Mouse (Mus musculus) liver, embryonic 16.5 days (tissue): ENCODE data around the gene Canx. TPM values are rescaled to one million over a fixed set of nuclear protein-coding genes. Genes with fewer than 3 reads are reported as not detected.

Source experiments
- ATAC-seq: fragments of 200-750 bp; cut with Nextera tagmentation; 2 replicates; pipeline ENCODE4 v1.8.0; 2017; ENCODE audit warnings: low read depth, mild to moderate bottlenecking, moderate number of reproducible peaks, moderate library complexity
- H3K27ac ChIP-seq: fragments of 300-500 bp; sonication (generic); 2 replicates; pipeline ENCODE4 v1.5.1; 2014; ENCODE audit warnings: mild to moderate bottlenecking, low read length
- H3K27me3 ChIP-seq: fragments of 300-500 bp; sonication (generic); 2 replicates; pipeline ENCODE4 v1.6.1; 2014; ENCODE audit warnings: low read depth, low read length, mixed read lengths; ENCODE audit not compliant: control insufficient read depth, insufficient read depth
- H3K36me3 ChIP-seq: fragments of 300-500 bp; sonication (generic); 2 replicates; pipeline ENCODE4 v1.6.1; 2014; ENCODE audit warnings: mild to moderate bottlenecking; ENCODE audit not compliant: control insufficient read depth, insufficient read depth
- H3K4me1 ChIP-seq: fragments of 300-500 bp; sonication (generic); 2 replicates; pipeline ENCODE4 v1.6.1; 2014; ENCODE audit warnings: low read depth, low read length, mixed read lengths; ENCODE audit not compliant: control insufficient read depth
- H3K4me2 ChIP-seq: fragments of 300-500 bp; sonication (generic); 2 replicates; pipeline ENCODE4 v1.6.1; 2014; ENCODE audit warnings: low read depth, low read length, mixed read lengths
- H3K4me3 ChIP-seq: fragments of 300-500 bp; sonication (generic); 2 replicates; pipeline ENCODE4 v1.5.1; 2014; ENCODE audit warnings: low read depth, mild to moderate bottlenecking, low read length
- H3K9ac ChIP-seq: fragments of 300-500 bp; sonication (generic); 2 replicates; pipeline ENCODE4 v1.6.1; 2014; ENCODE audit warnings: low read depth, low read length
- H3K9me3 ChIP-seq: fragments of 300-500 bp; sonication (generic); replicated peaks from 2 replicates; pipeline ENCODE4 v1.6.1; 2016; ENCODE audit warnings: low read length; ENCODE audit not compliant: control insufficient read depth
- WGBS: fragments of 180-500 bp; shearing (Covaris S2); extraction: QIAGEN DNeasy Blood & Tissue Kit; methylation state at CpG from one replicate; pipeline ENCODE4 v1.1.7; 2014; ENCODE audit not compliant: insufficient replicate concordance; 5-methylcytosine and 5-hydroxymethylcytosine counted together
- polyA plus RNA-seq: library from polyadenylated mRNA; unstranded; fragments of >200 nt; fragmentation: Nextera tagmentation; extraction: Ambion mirVana; gene quantifications from 2 replicates; pipeline ENCODE4 v1.2.1, GENCODE M21; 2015

Gene Canx
- polyA plus RNA-seq, 1 experiment from 2014 or later: 172 TPM

DNA sequence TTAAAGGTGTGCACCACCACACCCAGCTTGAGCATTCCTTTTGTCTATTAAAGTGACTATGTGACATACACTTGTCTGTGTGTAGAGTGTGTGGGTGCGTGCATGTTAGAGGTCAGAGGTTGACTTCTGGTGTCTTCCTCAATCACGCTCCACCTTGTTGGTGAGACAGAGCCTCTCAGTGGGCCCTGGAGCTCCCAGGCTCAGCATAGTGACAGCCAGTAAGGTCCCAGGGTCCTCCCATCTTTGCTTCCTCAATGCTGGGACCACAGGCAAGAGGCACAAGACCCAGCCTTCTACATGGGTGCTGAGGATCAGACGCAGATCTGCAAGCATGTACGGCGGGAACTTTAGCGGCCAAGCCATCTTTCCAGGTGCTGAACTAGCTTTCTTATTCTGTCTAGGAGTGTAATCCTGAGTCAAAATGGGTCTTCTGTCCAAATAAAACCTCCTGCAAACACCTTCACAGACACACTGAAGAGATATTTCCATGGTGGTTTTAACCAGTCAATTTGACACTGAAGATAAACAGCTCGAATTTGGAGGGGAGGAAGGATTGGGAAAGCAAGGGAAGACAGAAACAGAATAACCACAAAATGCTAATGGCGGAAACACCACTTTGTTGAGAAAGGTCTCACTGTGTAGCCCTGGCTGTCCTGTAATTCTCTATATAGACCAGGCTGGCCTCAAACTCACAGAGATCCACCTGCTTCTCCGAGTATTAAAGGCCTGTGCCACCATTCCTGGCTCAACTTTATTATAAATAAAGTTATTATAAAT lies 21.0 kb upstream of the Canx start:
- H3K4me1 ChIP-seq: no peaks in the 10 kb centered on the region
- H3K4me2 ChIP-seq: no peak overlapping the region
- no peak overlapping the region for H3K27ac ChIP-seq
- WGBS: 69% methylated on average over 9 of the region's 9 CpGs
- no peak for ATAC-seq
- H3K4me3 ChIP-seq: no peak overlapping the region
- H3K36me3 ChIP-seq: no peaks in the 10 kb centered on the region
- H3K9ac ChIP-seq: no peak overlapping the region
- H3K9me3 ChIP-seq: no peaks in the 10 kb centered on the region
- no peaks in the 10 kb centered on the region for H3K27me3 ChIP-seq

DNA sequence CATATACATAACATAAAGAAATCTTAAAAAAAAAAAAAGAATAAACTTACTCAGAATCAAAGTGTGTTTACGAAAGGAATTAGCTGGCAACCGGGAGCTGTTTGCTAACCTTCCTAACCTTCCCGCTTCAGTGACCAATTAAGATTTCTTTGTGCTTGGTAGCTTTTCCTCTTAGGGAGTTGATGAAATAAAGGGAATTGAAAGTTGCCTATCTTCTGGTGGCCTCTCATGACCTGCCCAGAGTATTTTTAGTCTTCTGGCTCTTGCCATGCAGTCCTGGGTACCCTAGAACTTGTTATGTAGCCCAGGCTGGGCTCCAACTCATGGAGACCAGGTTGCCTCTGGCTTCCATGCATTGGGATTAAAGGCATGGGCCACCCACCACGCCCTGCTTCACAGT lies 20.0 kb upstream of the Canx start:
- ATAC-seq: no peak
- WGBS: 62% methylated on average over 4 of the region's 4 CpGs

DNA sequence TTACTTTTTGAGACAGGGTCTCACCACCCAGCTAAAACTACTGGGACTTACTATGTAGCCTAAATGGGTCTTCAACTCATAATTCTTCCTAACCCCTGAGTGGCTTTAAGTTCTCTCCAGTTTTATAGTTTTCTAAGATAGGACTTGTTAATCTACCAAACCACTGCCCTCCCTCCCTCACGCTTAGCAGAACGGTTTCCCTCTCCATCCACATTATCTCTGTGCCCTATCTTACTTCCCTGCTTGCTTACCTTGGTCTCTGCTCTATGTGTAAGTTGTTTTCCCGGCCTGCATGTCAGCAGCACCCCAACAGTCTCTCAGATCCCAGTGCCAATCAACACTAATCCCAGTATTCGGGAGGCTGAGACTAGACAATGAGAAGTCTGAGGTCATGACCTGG lies 11.4 kb upstream of the Canx start:
- ATAC-seq: no peak
- Histone ChIP-seq H3K27me3 (no peaks in the 10 kb centered on the region), H3K9me3 (no peaks in the 10 kb centered on the region), H3K4me3 (no peak overlapping the region), H3K27ac (no peak overlapping the region), H3K4me2 (no peak overlapping the region), H3K36me3 (no peaks in the 10 kb centered on the region), H3K9ac (no peak overlapping the region), H3K4me1 (no peaks in the 10 kb centered on the region)
- 35% methylated on average over 4 of the region's 4 CpGs for WGBS

More for the DNA sequence above, 20.0 kb upstream of the Canx start:
- Histone ChIP-seq H3K27ac (no peak overlapping the region), H3K4me3 (no peak overlapping the region), H3K36me3 (no peaks in the 10 kb centered on the region), H3K9ac (no peak overlapping the region), H3K27me3 (no peaks in the 10 kb centered on the region), H3K9me3 (no peaks in the 10 kb centered on the region), H3K4me2 (no peak overlapping the region), H3K4me1 (no peaks in the 10 kb centered on the region)

DNA sequence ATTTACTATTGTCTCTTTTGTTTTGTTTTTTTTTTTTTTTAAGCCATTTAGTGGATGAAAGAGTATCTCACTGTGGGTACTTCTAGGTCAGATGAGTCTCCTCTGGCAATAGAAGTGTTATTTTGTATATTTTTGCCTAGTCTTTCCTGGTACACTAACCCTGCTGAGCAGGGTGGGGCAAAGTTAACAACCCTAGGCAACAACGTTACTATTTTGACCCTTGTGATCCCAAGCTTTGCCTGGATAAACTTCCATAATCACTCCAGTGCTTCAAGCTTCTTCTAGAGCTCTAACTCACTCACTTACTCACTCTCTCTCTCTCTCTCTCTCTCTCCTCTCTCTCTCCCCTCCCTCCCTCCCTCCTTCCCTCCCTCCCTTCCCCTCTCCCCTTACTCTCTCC lies 10.7 kb upstream of the Canx start:
- no peaks in the 10 kb centered on the region for H3K9me3 ChIP-seq
- no peak overlapping the region for H3K27ac ChIP-seq
- no peaks in the 10 kb centered on the region for H3K27me3 ChIP-seq
- H3K9ac ChIP-seq: no peak overlapping the region
- 54% methylated on average over 1 of the region's 1 CpGs for WGBS
- no peak for ATAC-seq
- H3K4me1 ChIP-seq: no peaks in the 10 kb centered on the region
- no peak overlapping the region for H3K4me3 ChIP-seq
- no peaks in the 10 kb centered on the region for H3K36me3 ChIP-seq
- no peak overlapping the region for H3K4me2 ChIP-seq

DNA sequence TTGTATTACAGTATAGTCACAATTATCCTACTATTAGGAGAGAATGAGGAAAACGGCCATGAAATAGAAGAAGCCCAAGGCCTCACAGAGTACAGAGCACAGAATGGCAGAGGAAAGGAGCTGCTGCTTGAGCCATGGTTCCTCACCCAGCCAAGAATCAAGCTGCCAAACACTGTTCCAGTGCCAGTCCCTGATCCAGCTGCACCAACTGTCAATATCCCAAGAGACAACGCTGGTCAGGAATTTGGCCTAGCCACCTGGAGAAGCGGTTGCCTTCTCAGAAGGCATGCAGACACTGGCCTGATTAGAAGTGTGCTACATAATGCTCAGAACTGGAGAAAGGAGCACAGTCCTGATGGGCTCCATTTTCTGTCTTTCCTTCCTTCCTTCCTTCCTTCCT lies 7.7 kb upstream of the Canx start:
- H3K4me2 ChIP-seq: no peak overlapping the region
- ATAC-seq: no peak
- no peaks in the 10 kb centered on the region for H3K36me3 ChIP-seq
- H3K4me3 ChIP-seq: no peak overlapping the region
- no peak overlapping the region for H3K9ac ChIP-seq
- no peaks in the 10 kb centered on the region for H3K9me3 ChIP-seq
- no peak overlapping the region for H3K27ac ChIP-seq
- no peaks in the 10 kb centered on the region; the same call in 1 of the 2 replicates for H3K4me1 ChIP-seq
- H3K27me3 ChIP-seq: no peaks in the 10 kb centered on the region
- WGBS: 67% methylated on average over 3 of the region's 3 CpGs

DNA sequence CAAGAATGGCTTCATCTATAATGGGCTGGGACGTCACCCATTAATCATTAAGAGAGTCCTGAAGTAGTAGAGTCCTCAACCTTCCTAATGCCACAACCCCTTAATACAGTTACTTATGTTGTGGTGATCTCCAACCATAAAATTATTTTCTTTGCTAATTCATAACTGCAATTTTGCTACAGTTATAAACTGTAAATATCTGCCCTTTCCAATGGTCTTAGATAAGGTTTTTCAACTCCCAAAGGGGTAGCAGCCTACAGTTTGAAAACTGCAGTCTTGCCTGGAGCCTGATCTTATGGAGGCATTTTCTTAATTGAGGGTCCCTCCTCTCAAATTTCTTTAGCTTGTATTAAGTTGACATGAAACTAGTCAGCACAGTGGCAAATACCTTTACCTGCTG lies 3.9 kb upstream of the Canx start:
- Histone ChIP-seq H3K9ac (no peak overlapping the region), H3K27ac (no peak overlapping the region), H3K4me1 (peaks cover 4% of the 10 kb centered on the region), H3K36me3 (no peaks in the 10 kb centered on the region), H3K4me2 (no peak overlapping the region), H3K4me3 (no peak overlapping the region), H3K27me3 (no peaks in the 10 kb centered on the region), H3K9me3 (no peaks in the 10 kb centered on the region)
- 71% methylated on average over 1 of the region's 1 CpGs for WGBS
- ATAC-seq: no peak

DNA sequence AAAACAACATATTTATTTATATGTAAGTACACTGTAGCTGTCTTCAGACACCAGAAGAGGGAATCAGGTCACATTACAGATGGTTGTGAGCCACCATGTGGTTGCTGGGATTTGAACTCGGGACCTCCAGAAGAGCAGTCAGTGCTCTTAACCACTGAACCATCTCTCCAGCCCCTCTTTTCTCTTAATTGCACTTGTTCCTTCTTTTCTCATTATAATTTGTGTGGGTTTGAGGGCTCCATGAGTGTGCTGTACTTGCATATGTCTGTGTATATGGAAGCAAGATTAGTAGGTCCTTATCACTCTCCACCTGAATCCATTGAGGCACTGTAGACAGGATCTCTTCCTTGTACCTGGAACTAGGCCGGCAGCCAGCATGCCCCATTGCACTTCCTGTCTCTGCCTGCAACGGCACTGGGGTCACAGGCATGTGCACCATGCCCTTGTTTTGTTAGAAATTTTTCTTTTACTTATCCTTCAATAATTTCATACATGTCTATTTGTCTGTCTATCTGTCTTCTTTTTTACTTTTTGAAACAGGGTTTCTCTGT lies 2.7 kb upstream of the Canx start:
- WGBS: 53% methylated on average over 3 of the region's 3 CpGs
- Histone ChIP-seq H3K4me1 (peaks cover 9% of the 10 kb centered on the region), H3K9ac (no peak overlapping the region), H3K4me2 (no peak overlapping the region), H3K27me3 (no peaks in the 10 kb centered on the region), H3K4me3 (no peak overlapping the region), H3K27ac (no peak overlapping the region), H3K9me3 (no peaks in the 10 kb centered on the region), H3K36me3 (no peaks in the 10 kb centered on the region)
- no peak for ATAC-seq

DNA sequence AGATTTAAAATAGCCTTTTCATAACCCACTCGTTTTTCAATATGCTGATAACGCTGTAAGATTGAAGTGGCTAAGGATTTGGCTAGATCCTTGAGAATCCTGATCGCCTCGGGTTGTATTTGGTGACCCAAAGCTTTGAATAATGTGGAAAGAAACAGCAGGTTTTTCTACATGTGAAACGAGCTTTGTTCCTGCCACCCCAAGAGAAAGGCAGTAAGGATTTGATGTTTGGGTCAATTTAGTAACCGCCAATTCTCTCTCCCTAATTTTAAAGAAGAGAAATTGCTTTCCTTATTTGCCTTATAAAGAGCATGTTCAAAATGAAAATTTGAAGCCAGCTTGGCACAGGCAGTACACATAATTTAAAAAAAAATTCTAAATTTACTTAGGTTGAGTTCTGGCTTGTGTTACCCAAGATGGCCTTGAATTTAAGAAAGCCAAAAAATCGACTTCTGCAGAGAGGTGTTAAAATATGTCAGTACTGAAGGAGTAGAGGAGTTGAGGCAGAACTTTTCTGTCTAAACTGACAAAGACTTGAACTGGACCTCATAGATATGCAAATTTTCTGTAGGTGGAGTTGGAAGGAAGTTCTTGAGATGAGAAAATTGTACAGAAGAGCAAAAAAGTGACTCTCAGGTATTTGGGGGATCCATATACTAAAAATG lies 961 bp upstream of the Canx start:
- H3K27me3 ChIP-seq: no peaks in the 10 kb centered on the region

More for the DNA sequence above, 961 bp upstream of the Canx start:
- 1% methylated on average over 7 of the region's 7 CpGs for WGBS
- Histone ChIP-seq H3K4me3 (peak overlapping the region; percentile 89), H3K36me3 (no peaks in the 10 kb centered on the region), H3K27ac (peak overlapping the region; percentile 89), H3K4me2 (peak overlapping the region; percentile 72), H3K9me3 (no peaks in the 10 kb centered on the region), H3K4me1 (peaks cover 22% of the 10 kb centered on the region), H3K9ac (peak overlapping the region; percentile 72)
- no peak for ATAC-seq
